Mouse (Mus musculus) forebrain, embryonic 12.5 days (tissue): ENCODE measurements at regions not wholly inside any gene's neighbourhood (a gene's known extent, or its start where the extent isn't known, plus 50 kb on each side); places are given as distances from the start of the nearest gene placed in this dataset.

ENCODE experiments used
- ATAC-seq: fragments of 200-750 bp; cut with Nextera tagmentation; 2 replicates; pipeline ENCODE4 v1.8.0; 2017; ENCODE audit warnings: moderate TSS enrichment; ENCODE audit not compliant: low FRiP score
- H3K27ac ChIP-seq: fragments of 300-500 bp; sonication (generic); 2 replicates; pipeline ENCODE4 v1.5.1; 2016; ENCODE audit warnings: mild to moderate bottlenecking
- H3K27me3 ChIP-seq: fragments of 300-500 bp; sonication (generic); 2 replicates; pipeline ENCODE4 v1.6.1; 2016; ENCODE audit warnings: mild to moderate bottlenecking
- H3K36me3 ChIP-seq: fragments of 300-500 bp; sonication (generic); replicated peaks from 2 replicates; pipeline ENCODE4 v1.6.1; 2016; ENCODE audit warnings: mild to moderate bottlenecking
- H3K4me1 ChIP-seq: fragments of 300-500 bp; sonication (generic); 2 replicates; pipeline ENCODE4 v1.6.1; 2016
- H3K4me2 ChIP-seq: fragments of 300-500 bp; sonication (generic); 2 replicates; pipeline ENCODE4 v1.6.1; 2016; ENCODE audit warnings: mild to moderate bottlenecking, moderate library complexity
- H3K4me3 ChIP-seq: fragments of 300-500 bp; sonication (generic); replicated peaks from 2 replicates; pipeline ENCODE4 v1.5.1; 2016; ENCODE audit warnings: mild to moderate bottlenecking
- H3K9ac ChIP-seq: fragments of 300-500 bp; sonication (generic); 2 replicates; pipeline ENCODE4 v1.6.1; 2016; ENCODE audit warnings: mild to moderate bottlenecking
- H3K9me3 ChIP-seq: fragments of 300-500 bp; sonication (generic); 2 replicates; pipeline ENCODE4 v1.6.1; 2016
- whole genome bisulfite sequencing: fragments of 180-500 bp; shearing (Covaris S2); methylation state at CpG from one replicate; pipeline ENCODE4 v1.1.7; 2016; 5-methylcytosine and 5-hydroxymethylcytosine counted together

DNA sequence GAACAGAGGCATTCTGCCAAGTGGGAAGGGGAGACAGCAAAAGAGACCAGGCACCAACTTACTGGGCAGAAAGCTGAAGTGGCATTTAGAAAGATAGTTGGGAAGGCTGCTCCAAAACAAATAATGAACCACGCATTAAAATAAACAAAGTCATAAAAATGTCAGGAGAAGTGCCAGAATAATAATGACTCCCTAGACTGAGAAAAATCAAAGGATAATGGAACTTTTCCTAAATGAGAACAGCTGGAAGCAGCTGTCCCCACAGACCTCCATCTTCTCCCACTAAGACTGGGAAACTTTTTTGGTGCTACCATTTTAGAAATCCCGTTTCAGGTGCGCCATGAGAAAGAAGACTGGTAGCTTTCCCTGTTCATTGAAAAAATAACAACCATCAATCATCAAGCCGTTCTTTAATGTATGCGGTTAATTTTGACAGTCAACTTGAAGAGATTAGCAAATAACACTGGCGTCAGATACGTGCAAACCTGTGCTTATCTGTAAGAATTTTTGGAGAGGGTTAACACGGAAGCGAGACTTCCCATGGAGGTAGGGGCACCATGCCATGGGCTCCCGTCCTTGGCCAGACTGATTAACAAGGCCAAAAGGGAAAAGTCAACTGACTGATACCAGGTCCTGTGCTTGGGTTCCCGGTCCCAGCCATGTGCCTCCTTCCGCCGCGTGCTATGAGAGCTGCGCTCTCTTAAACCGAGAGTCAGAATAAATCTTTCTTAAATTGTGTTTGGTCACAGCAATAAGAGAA lies 286.1 kb upstream of the Id4 start:
- H3K27ac ChIP-seq: no peak overlapping the region
- no peak overlapping the region for H3K4me2 ChIP-seq
- 93% methylated on average over 16 of the region's 16 CpGs for WGBS
- no peaks in the 10 kb centered on the region for H3K27me3 ChIP-seq
- H3K9ac ChIP-seq: no peak overlapping the region
- no peak for ATAC-seq
- H3K4me3 ChIP-seq: no peak overlapping the region
- no peaks in the 10 kb centered on the region; the same call in 1 of the 2 replicates for H3K4me1 ChIP-seq
- H3K9me3 ChIP-seq: no peaks in the 10 kb centered on the region
- no peaks in the 10 kb centered on the region for H3K36me3 ChIP-seq

GRCm38 (mm10) chr13:47998495-47998894 lies 262.5 kb upstream of the Id4 start:
- 7% methylated on average over 5 of the region's 5 CpGs for WGBS
- no peak overlapping the region for H3K4me3 ChIP-seq
- ATAC-seq: peak; percentile 73; the same call in 1 of the 2 replicates
- no peak overlapping the region for H3K4me2 ChIP-seq
- peak overlapping the region; percentile 56; the same call in 1 of the 2 replicates for H3K27ac ChIP-seq
- H3K27me3 ChIP-seq: no peaks in the 10 kb centered on the region
- no peaks in the 10 kb centered on the region for H3K9me3 ChIP-seq
- H3K4me1 ChIP-seq: peaks cover 14% of the 10 kb centered on the region
- no peaks in the 10 kb centered on the region for H3K36me3 ChIP-seq
- no peak overlapping the region for H3K9ac ChIP-seq

DNA sequence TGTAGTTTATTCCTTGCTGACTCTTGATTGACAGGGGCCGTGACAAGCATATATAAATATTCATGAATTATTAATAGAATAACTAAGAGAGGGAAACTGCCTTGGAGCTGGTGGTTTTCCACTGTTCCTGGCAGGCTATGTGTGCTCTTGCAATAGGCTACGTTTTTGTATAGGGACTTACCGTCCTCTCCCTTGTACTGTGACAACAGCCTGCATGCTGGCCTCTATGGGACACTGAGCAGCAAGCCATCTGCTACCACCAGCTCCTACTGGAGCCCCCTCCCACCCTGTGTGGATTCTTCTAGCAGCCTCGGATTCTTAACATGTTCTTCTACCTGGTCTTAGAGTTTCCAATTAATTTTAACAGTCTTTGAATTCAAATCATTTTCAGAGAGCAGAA lies 261.6 kb upstream of the Id4 start:
- WGBS: 51% methylated on average over 4 of the region's 4 CpGs

DNA sequence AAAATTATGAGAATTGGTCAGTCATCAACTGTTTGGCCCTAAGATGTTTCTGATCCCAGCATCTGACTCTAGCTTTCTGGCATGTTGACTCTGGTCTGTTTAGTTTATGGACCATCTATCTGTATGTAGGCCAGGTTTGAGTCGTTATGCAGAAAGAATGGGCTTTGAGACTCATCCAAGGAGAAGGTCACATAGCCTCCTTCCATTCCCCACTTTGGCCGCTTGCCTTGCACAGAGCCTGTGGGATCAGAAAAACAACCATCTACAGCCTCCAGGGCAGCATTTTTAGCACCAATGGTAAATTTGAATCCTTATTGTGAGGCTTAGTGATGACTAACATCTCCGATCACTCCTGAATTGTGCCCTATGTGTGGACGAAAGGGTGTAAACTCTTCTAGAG lies 257.9 kb upstream of the Id4 start:
- Histone ChIP-seq H3K9me3 (no peaks in the 10 kb centered on the region), H3K9ac (no peak overlapping the region), H3K4me3 (no peak overlapping the region), H3K27ac (no peak overlapping the region), H3K36me3 (no peaks in the 10 kb centered on the region), H3K27me3 (no peaks in the 10 kb centered on the region), H3K4me1 (peaks cover 14% of the 10 kb centered on the region), H3K4me2 (no peak overlapping the region)
- WGBS: 91% methylated on average over 4 of the region's 4 CpGs
- no peak for ATAC-seq

More for the DNA sequence above, 261.6 kb upstream of the Id4 start:
- 0 out of 2 replicates have a peak overlapping the region, but pooled peaks have one; percentile 42 for H3K27ac ChIP-seq
- no peak; the same call in 1 of the 2 replicates for ATAC-seq
- no peaks in the 10 kb centered on the region for H3K9me3 ChIP-seq
- H3K9ac ChIP-seq: no peak overlapping the region
- H3K4me3 ChIP-seq: no peak overlapping the region
- H3K4me1 ChIP-seq: peaks cover 14% of the 10 kb centered on the region
- no peak overlapping the region for H3K4me2 ChIP-seq
- H3K27me3 ChIP-seq: no peaks in the 10 kb centered on the region
- no peaks in the 10 kb centered on the region for H3K36me3 ChIP-seq

GRCm38 (mm10) chr13:48013336-48013750 lies 247.7 kb upstream of the Id4 start:
- Histone ChIP-seq H3K9ac (no peak overlapping the region), H3K36me3 (no peaks in the 10 kb centered on the region), H3K4me3 (no peak overlapping the region), H3K4me2 (peak overlapping the region; percentile 22; the same call in 1 of the 2 replicates), H3K9me3 (peaks cover 5% of the 10 kb centered on the region; the same call in 1 of the 2 replicates), H3K4me1 (peaks cover 20% of the 10 kb centered on the region), H3K27ac (peak overlapping the region; percentile 75), H3K27me3 (no peaks in the 10 kb centered on the region)
- WGBS: 13% methylated on average over 7 of the region's 7 CpGs
- ATAC-seq: peak; percentile 86

DNA sequence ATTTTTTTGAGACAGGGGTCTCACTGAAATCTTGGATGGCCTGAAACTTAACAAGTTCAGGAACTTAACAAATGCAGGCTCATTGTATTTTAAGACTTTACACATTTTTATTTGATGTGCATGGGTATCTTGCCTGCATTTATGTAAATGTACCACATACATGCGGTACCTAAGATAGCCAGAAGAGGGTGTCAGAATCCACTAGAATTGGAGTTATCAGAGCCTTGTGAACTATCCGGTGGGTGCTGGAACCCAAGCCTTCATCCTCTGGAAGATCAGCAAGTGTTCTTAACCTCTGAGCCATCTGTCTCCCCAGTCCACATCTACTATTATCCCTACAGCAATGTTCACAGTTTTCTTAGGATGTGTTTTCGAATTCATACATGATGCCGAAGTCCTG lies 245.7 kb upstream of the Id4 start:
- H3K4me1 ChIP-seq: peaks cover 20% of the 10 kb centered on the region
- no peaks in the 10 kb centered on the region for H3K36me3 ChIP-seq
- peaks cover 5% of the 10 kb centered on the region; the same call in 1 of the 2 replicates for H3K9me3 ChIP-seq
- no peak overlapping the region for H3K4me2 ChIP-seq
- no peak for ATAC-seq
- H3K27me3 ChIP-seq: no peaks in the 10 kb centered on the region
- 83% methylated on average over 4 of the region's 4 CpGs for WGBS
- H3K9ac ChIP-seq: no peak overlapping the region
- H3K4me3 ChIP-seq: no peak overlapping the region
- H3K27ac ChIP-seq: no peak overlapping the region

DNA sequence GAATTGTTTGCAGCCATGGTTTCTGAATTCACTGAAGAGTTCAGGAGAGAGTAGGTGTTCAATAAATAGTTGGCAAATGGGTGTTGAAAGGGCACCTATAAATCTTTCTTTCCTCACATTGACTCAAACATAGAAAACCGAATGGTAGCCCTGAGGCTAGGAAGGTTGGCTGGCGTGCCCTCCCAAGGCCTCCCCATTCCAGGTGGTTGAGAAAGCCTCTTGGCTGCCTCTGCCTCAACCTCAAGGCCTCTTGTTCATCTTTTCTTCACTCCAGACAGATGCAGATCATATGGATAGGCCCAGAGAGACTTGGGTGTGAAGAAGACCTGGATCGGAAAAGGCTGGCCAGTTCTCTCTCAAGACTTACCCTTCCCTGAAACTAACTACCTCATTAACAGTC lies 245.0 kb upstream of the Id4 start:
- no peaks in the 10 kb centered on the region for H3K36me3 ChIP-seq
- H3K4me3 ChIP-seq: no peak overlapping the region
- H3K4me1 ChIP-seq: peaks cover 20% of the 10 kb centered on the region
- H3K27me3 ChIP-seq: no peaks in the 10 kb centered on the region
- H3K4me2 ChIP-seq: no peak overlapping the region
- H3K27ac ChIP-seq: no peak overlapping the region
- H3K9ac ChIP-seq: no peak overlapping the region
- 95% methylated on average over 3 of the region's 3 CpGs for WGBS
- H3K9me3 ChIP-seq: peaks cover 5% of the 10 kb centered on the region; the same call in 1 of the 2 replicates
- ATAC-seq: no peak

DNA sequence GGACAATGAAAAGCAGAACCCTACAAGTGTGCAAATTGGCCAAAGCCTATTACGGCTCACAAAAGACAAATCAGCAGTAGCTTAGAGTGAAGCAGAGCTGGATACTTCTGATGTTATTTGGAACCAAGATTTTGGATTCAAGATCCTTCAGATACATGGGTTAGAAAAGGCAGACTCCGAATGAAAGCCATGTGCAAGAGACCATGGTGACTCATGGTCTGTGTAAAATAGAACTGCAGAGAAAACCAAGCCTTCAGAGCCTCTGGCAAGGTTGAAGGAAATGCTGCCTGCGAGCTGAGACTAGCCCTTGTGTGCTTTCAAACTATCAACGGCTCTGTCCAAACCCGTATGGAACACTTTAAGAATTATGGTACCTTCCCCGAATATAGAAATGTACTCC lies 244.4 kb upstream of the Id4 start:
- H3K27ac ChIP-seq: no peak overlapping the region
- no peak for ATAC-seq
- 89% methylated on average over 6 of the region's 6 CpGs for WGBS

DNA sequence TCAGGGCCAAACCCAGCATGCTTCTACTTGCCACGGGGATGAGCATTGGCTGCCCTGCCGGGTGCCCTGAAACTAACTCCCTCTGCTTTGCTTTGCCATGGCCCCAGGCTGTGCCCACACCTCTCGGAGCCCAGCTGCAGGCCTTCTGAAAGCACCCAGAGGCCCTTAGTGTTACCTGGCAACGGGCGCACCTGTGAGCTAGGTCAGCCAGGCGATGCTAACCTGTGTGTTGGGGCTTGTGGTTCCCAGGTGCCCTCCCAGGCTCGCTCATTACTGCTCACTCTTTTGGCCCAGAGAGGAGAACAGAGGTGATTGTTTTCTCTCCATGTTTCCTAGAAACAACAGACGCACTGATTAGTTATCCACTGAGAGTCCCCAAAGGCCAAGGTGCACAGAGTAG lies 243.4 kb upstream of the Id4 start:
- no peak overlapping the region for H3K9ac ChIP-seq
- no peaks in the 10 kb centered on the region for H3K9me3 ChIP-seq
- peak overlapping the region; percentile 54; the same call in 1 of the 2 replicates for H3K27ac ChIP-seq
- no peak for ATAC-seq
- peaks cover 21% of the 10 kb centered on the region for H3K4me1 ChIP-seq
- H3K27me3 ChIP-seq: no peaks in the 10 kb centered on the region
- 72% methylated on average over 8 of the region's 8 CpGs for WGBS
- no peaks in the 10 kb centered on the region for H3K36me3 ChIP-seq
- H3K4me2 ChIP-seq: no peak overlapping the region
- no peak overlapping the region for H3K4me3 ChIP-seq

More for the DNA sequence above, 244.4 kb upstream of the Id4 start:
- Histone ChIP-seq H3K9ac (no peak overlapping the region), H3K4me1 (peaks cover 20% of the 10 kb centered on the region), H3K27me3 (no peaks in the 10 kb centered on the region), H3K4me2 (no peak overlapping the region), H3K36me3 (no peaks in the 10 kb centered on the region), H3K9me3 (peaks cover under 1% of the 10 kb centered on the region; the same call in 1 of the 2 replicates), H3K4me3 (no peak overlapping the region)

GRCm38 (mm10) chr13:48018606-48019005 lies 242.4 kb upstream of the Id4 start:
- H3K27ac ChIP-seq: no peak overlapping the region

DNA sequence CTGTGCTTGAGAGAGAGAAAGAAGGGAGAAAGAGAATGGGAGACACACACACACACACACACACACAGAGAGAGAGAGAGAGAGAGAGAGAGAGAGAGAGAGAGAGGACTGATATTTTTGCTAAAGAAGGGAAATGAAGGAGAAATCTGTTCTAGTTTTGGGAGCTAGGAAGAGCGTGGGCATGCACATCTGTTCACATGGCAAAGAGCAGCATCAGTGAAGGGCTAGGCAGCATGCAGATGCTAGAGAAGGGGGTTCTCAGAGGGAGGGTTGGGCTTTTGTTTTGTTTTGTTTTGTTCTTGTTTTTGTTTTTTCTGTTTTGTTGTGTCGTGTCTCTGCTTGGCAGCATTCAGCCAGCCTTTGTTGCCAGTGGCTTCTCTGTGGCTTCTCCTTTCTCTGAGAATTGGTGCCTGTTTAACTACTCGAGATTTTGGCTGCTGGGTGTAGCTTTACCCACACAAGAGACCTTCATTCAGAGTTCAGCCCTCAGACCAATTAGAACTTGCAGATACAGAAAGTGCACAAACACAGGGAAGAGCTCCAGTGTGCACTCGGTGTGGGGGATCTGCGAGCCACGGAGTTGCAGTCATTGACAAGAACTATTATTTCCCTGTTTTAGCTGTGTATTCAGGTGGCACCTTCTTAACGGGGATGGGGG lies 237.9 kb upstream of the Id4 start:
- H3K9ac ChIP-seq: no peak overlapping the region
- H3K27ac ChIP-seq: 0 out of 2 replicates have a peak overlapping the region, but pooled peaks have one; percentile 54

More at GRCm38 (mm10) chr13:48018606-48019005, 242.4 kb upstream of the Id4 start:
- Histone ChIP-seq H3K4me2 (no peak overlapping the region), H3K4me1 (peaks cover 22% of the 10 kb centered on the region), H3K9ac (no peak overlapping the region), H3K9me3 (no peaks in the 10 kb centered on the region), H3K27me3 (no peaks in the 10 kb centered on the region), H3K36me3 (no peaks in the 10 kb centered on the region), H3K4me3 (no peak overlapping the region)
- no peak for ATAC-seq
- 75% methylated on average over 5 of the region's 5 CpGs for WGBS

GRCm38 (mm10) chr13:48027775-48028489 lies 233.1 kb upstream of the Id4 start:
- peak overlapping the region; percentile 76 for H3K27ac ChIP-seq
- WGBS: 50% methylated on average over 7 of the region's 7 CpGs
- H3K4me2 ChIP-seq: 0 out of 2 replicates have a peak overlapping the region, but pooled peaks have one; percentile 8
- no peaks in the 10 kb centered on the region for H3K27me3 ChIP-seq
- no peak overlapping the region for H3K4me3 ChIP-seq
- peaks cover 9% of the 10 kb centered on the region; the same call in 1 of the 2 replicates for H3K4me1 ChIP-seq
- H3K9ac ChIP-seq: no peak overlapping the region
- no peaks in the 10 kb centered on the region for H3K9me3 ChIP-seq
- H3K36me3 ChIP-seq: no peaks in the 10 kb centered on the region
- ATAC-seq: peak; percentile 51; the same call in 1 of the 2 replicates

More for the DNA sequence above, 237.9 kb upstream of the Id4 start:
- Histone ChIP-seq H3K4me1 (peaks cover 13% of the 10 kb centered on the region; the same call in 1 of the 2 replicates), H3K4me3 (no peak overlapping the region), H3K36me3 (no peaks in the 10 kb centered on the region), H3K27me3 (no peaks in the 10 kb centered on the region), H3K4me2 (no peak overlapping the region), H3K9me3 (no peaks in the 10 kb centered on the region)
- no peak for ATAC-seq
- WGBS: 37% methylated on average over 7 of the region's 7 CpGs
